Mouse (Mus musculus): ENCODE results near the gene Cfap221.

The Cfap221 gene

DNA sequence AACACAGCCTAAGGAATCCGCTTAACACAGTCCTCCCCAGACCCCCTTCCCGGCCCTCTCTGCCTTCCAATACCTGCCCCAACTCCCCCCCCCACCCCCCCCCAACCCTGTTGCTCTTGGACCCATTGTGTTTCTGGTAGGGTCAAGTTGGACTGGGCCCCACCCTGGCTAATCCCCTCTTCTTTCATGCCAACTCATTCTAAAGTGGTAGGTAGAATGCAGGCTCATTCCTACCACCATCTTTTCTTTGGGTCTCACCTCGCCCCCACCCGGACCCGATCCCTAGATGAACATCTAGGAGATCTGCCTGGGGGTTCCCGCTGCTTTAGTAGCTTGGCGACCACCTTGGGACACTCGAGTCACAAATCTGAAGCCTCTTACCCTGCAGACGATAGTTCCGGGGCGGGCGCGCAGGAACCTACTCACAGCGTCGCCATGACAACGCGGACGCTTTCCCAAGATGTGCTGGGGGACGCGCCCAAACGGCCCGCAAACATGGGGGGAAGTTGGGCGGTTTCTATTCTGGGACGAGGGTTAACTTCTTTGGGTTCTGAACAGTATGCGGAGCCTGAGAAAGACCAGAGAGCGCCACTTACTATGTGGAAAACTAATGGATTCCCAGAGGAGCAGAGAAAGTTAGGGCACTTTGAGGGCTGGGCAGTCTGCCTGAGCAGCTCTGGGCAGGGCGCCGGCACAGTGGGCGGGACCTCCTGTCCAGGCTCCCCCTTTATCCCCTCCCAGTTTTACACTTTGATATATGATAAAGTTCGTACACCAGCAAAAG, at the start of gene Cfap221:
Cfap221 (minus strand) TSS at position 437 of the 784 bp plus-strand sequence.
- DNase-seq, result peak; percentile 34

DNA sequence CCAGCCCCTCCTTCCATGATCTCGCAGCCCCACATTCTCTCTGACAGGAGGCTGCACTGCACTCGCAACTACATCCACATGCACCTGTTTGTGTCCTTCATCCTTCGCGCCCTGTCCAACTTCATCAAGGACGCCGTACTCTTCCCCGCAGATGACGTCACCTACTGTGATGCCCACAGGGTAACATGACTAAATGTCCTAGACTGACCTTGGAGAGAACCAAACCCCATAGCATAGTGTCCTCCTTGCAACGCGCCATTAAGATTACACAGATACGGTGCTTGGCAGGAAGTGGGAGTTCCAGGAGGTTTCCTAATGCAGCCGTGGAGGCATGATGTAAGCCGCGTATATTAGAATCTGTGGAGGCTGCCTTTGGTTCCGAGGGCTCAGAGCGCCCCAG, 47.5 kb upstream of the Cfap221 start:
- DNase-seq, result no peak

GRCm38 (mm10) chr1:120042421-120042820, 45.4 kb upstream of the Cfap221 start:
- DNase-seq, result no peak

DNA sequence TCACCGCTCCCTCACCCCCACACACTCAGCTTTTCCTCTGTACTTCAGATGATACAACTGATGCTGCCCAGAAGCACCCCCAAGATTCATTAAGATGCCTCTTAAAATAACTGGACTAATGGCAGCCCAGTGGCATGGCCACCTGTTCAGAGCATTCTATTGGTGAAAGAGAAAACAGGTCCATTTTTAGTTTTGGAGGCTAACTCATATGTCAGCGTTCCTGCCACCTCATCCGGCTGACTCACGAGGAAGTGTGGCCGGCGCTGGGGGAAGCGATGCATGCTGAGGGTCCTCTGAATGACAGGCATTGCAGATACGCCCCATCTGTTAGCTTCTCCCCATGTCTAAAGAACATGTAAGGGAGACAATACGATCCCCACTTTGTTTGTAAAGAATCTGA, 41.6 kb upstream of the Cfap221 start:
- no peak for DNase-seq

DNA sequence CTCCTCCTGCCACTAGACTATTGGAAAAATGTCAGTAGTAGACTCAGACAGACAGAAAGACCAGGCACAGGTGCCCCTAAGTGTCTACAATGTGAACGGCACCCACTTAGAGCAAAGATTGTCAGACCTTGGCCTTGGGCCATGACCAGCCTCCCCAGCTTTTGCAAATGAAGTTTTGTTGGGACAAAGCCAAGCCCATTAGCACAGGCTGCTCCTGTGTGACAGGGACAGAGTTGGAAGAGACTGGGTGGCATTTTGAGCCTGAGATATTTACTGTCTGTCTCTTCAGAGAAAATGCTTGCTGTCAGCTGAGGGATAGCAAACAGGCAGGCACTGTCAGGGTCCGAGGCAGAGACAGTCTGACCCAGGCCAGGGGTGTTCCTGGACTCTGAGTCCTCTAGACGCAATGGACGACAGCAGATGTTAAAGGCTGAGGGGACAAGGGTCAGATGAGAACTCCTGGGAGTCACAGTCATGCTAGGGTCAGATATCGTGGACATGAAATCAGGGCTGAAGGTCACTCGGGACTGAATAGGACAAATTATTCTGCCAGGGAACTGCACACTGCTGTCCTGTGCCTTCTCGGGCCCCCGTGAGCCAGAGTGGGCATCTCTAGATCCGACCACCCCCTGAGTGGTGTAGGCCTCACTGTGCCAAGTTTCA, 40.1 kb upstream of the Cfap221 start:
- DNase-seq, result no peak

GRCm38 (mm10) chr1:120035456-120036034, 38.5 kb upstream of the Cfap221 start:
- DNase-seq, result no peak

DNA sequence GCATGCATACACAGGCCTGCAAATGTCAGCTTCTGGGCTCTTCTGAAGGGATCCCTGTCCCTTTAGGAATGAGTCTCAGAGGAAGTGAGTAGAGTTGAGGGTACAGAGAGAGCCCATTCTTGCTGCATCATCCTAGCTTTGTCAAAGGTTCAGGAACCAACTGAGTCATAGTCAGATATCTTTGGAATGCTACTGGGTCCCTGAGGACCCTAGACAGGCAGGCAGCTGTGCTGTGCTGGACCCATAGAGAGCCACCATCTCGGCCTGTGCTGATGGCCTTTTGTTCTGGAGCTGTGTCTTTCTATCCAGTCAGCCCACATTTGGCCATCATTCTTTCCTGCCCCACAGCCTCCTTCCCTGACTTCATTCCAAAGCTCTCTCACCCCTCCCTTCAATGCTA, 37.8 kb upstream of the Cfap221 start:
- DNase-seq, result no peak

- no peak for DNase-seq
Measured at GRCm38 (mm10) chr1:120033469-120033854, 36.4 kb upstream of the Cfap221 start.

DNA sequence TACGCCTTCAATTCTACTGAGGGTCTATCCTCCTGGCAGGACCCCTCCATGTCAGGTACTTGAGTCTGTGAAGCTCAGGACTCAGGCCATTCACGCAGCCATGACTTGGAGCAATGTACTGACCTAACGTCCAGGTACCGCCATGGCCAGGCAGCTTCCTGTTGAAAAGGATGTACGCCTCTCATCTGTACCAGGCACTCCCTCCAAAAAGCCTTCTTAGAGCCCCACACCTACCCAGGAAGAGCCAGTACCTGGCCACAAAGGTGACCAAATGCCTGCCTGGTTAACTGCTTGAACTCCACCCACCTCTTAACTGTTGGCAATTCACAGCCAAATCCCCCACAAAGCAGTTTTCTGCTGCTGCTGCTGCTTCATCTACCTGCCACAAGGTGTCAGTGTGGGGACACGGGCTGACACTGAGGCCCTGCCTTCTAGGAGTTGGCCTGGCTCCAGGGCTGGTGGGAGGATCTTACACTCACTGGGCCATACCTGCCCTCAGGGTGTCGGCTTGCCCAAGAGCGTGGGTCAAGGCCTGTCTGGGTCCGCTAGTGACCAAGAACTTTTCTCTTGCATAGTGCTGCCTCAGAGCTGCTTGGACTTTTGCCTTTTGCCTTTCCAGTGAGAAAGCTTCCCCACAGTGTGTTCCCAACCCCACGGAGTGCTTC, 35.9 kb upstream of the Cfap221 start:
- peak; percentile 50 for DNase-seq

GRCm38 (mm10) chr1:120030474-120030873, 33.4 kb upstream of the Cfap221 start:
- no peak for DNase-seq

- DNase-seq, result no peak
Measured at GRCm38 (mm10) chr1:120027693-120028092, 30.7 kb upstream of the Cfap221 start.

DNA sequence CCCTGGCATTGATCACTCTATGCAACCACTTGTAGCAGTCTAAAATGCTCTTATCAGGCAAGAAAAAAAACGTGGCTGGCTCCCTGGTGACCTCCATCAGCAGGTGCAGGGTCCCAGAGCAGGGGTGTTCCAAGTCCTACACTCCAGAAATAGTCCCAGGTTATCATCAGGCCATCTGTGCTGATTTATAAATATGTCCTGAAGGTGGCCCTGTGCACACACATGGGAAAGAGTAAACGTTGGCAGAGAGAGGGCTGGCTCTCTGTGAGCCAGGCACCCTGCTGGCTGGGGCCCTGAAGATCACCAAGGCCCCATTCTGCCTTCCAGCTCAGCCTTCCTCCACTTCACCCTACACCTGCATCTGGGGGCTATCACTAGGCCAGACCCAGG, 28.0 kb upstream of the Cfap221 start:
- DNase-seq, result no peak

- no peak for DNase-seq
Measured at GRCm38 (mm10) chr1:120024331-120025049, 27.5 kb upstream of the Cfap221 start.

DNA sequence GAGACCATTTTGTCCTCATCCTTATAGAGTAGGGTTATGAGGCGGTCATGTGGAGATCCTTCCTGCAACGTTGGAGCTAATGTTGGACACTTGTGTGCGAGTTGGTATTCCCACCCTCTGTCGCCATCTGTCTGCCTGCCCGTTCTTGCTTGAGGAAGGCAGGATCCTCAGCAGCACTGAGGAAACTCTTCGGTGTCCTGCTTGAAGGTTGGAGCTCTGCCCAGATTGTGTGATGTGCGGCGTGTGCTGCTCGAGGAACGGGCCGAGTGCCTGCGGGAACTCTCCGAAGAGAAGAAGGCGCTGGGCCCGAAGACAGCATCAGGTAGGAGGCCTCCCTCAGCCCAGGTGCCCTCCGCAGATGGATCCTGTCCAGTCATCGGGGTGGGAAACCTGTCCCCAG, 24.9 kb upstream of the Cfap221 start:
- no peak for DNase-seq

DNA sequence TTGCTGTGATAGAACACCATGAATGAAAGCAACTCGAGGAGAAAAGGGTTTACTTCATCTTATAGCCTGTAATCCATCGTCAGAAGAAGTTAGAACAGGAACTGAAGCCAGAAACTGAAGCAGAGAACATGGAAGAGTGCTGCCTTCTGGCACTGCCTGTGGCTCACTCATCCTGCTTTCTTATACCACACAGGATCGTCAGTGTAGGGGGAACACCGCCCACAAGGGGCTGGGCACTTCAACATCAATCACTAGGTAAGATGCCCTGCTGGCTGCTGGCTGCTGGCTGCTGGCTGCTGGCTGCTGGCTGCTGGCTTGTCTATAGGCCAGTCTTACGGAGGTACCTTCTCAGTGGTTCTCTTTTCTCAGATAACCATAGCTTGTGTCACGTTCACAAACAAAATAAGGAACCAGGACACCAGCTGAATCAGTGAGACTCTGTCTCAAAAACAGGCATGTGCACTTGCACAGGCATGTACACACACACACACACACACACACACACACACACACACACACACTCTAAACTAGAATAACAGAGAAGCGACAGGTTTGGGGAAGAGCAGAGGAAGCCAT, 23.4 kb upstream of the Cfap221 start:
- DNase-seq, result no peak

DNA sequence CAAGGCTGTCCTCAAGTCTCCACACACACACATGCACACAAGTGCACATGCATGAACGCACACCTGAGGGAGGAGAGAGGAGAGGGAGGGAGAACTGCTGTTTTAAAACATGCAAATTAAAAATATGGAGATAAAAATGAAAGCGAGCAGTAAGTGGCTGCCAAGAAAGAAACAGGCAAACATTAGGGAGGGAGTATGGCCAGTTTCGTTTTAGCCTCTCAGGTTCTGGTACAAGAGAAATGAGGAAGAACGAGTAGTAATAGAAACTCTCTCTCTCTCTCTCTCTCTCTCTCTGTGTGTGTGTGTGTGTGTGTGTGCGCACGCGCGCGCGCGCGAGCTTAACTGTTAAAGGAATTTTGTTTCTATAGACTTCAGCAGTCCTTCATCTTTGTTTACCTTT, 22.4 kb upstream of the Cfap221 start:
- no peak for DNase-seq

DNA sequence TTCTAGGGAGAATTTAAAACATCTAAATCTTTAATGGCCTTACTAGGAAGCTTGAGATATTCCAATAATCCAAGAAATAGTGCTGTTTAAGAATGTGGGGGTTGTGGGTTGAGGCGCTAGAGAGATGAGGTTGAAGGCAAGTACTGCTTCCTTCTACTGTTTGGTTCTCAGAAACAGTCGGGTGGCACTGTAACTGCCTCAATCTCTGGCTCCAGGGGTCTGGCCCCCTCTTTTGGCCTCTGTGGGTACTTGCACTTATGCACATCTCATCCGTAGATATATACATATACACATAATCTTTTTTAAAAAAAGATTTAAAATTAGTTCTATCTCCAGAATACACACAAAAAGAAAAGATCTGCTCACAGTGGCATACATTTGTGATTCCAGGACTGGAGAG, 21.9 kb upstream of the Cfap221 start:
- no peak for DNase-seq

DNA sequence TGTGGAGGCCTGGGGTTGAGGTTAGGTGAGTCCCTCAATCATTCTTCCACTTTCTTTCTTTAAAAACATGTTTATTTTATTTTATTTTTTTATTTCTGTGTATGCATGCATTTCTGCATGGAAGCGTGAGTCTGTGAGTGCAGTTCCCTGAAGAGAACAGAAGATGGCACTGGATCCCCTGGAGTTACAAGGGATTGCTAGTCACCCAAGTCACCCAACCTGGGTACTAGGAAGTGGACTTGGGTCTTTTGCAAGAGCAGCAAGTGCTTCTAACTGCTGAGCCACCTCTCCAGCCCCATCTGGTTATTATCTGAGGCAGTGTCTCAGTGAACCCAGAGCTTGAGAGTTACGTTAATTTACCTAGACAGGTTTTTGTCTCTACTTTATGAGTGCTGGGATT, 19.2 kb upstream of the Cfap221 start:
- DNase-seq, result no peak

- peak; percentile 46 for DNase-seq
Measured at GRCm38 (mm10) chr1:120013111-120013510, 16.1 kb upstream of the Cfap221 start.

GRCm38 (mm10) chr1:120012638-120013037, 15.6 kb upstream of the Cfap221 start:
- DNase-seq, result no peak

DNA sequence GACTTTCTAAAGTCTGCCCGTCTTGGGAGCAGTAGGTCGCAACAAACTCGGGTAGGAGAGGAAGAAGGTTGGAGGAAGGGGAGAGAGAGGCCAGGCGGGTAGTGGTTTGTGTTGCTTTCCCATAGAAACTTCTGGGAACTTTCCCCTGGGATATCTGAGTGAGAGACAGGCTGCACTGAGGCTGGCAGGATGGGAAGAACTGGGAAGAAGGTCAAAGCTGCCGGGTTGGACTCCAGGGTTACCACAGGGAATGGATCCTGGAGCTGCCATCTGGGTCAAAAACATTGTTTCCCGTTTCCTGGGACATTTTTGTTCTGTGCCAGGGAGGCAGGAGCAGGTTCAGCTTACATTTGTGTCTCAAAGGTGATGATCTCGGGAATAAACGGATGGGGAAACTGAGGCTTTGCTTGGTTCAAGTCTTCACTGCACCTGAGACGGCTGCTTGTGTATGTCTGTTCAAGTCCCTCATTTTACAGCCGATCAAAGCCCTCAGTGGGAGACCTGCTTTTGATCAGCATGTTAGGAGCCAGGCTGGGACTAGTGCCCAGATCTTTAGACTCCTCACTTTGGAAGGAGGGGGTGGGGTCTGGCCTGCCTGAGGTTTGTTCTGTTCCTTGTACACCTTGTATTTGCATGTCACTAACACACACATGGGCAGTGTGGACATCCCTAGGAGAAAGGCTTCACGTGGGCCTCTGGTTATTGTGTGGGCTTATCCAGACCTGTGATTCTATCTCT, 11.0 kb upstream of the Cfap221 start:
- no peak for DNase-seq
